Mouse (Mus musculus) hindbrain, postnatal 0 days (tissue): ENCODE results near the gene Brd2. TPM values are rescaled to one million over a fixed set of nuclear protein-coding genes. Genes with fewer than 3 reads are reported as not detected.

Experiments
- ATAC-seq: fragments of 200-750 bp; cut with Nextera tagmentation; 2 replicates; pipeline ENCODE4 v1.8.0; 2017; ENCODE audit warnings: mild to moderate bottlenecking, moderate TSS enrichment, moderate library complexity
- DNase-seq: peaks from one replicate; pipeline ENCODE4 v3.0.0-alpha.2; 2015; ENCODE audit warnings: low spot score
- H3K27ac ChIP-seq: fragments of 300-500 bp; sonication (generic); 2 replicates; pipeline ENCODE4 v1.5.1; 2014; ENCODE audit warnings: mild to moderate bottlenecking
- H3K27me3 ChIP-seq: fragments of 300-500 bp; sonication (generic); 2 replicates; pipeline ENCODE4 v1.6.1; 2014; ENCODE audit warnings: low read length, mixed read lengths; ENCODE audit not compliant: insufficient read depth
- H3K36me3 ChIP-seq: fragments of 300-500 bp; sonication (generic); 2 replicates; pipeline ENCODE4 v1.6.1; 2014; ENCODE audit warnings: low read length, mixed read lengths; ENCODE audit not compliant: insufficient read depth
- H3K4me1 ChIP-seq: fragments of 300-500 bp; sonication (generic); 2 replicates; pipeline ENCODE4 v1.6.1; 2014; ENCODE audit warnings: antibody characterized with exemption, low read length, mixed read lengths; ENCODE audit not compliant: insufficient read depth
- H3K4me2 ChIP-seq: fragments of 300-500 bp; sonication (generic); 2 replicates; pipeline ENCODE4 v1.6.1; 2014; ENCODE audit warnings: low read depth, mild to moderate bottlenecking, low read length, moderate library complexity, mixed read lengths
- H3K4me3 ChIP-seq: fragments of 300-500 bp; sonication (generic); 2 replicates; pipeline ENCODE4 v1.5.1; 2014; ENCODE audit warnings: low read length
- H3K9ac ChIP-seq: fragments of 300-500 bp; sonication (generic); replicated peaks from 2 replicates; pipeline ENCODE4 v1.6.1; 2014; ENCODE audit warnings: mild to moderate bottlenecking, low read length, moderate library complexity, mixed read lengths
- H3K9me3 ChIP-seq: fragments of 300-500 bp; sonication (generic); 2 replicates; pipeline ENCODE4 v1.6.1; 2016; ENCODE audit warnings: low read length, mixed read lengths
- CTCF ChIP-seq: IDR thresholded peaks from 2 replicates; pipeline ENCODE4 v1.5.1; 2016; ENCODE audit warnings: antibody characterized with exemption, control low read depth, low read depth
- whole genome bisulfite sequencing: fragments of 180-500 bp; shearing (Covaris S2); extraction: QIAGEN DNeasy Blood & Tissue Kit; methylation state at CpG from one replicate; pipeline ENCODE4 v1.1.7; 2014; 5-methylcytosine and 5-hydroxymethylcytosine counted together
- polyA plus RNA-seq: library from polyadenylated mRNA; unstranded; fragments of >200 nt; fragmentation: Nextera tagmentation; extraction: Ambion mirVana; gene quantifications from 2 replicates; pipeline ENCODE4 v1.2.1, GENCODE M21; 2015
- total RNA-seq: library from RNA; depleted of rRNA; stranded (reverse); fragments of >200 nt; gene quantifications from 2 replicates; pipeline ENCODE4 v1.2.3, GENCODE M21; 2014

Brd2 gene
- total and polyA plus RNA-seq, 2 experiments from 2014 or later, result 108 to 195 TPM

- Histone ChIP-seq H3K4me2 (no peak overlapping the region), H3K9me3 (no peaks in the 10 kb centered on the region), H3K4me1 (peaks cover 4% of the 10 kb centered on the region; the same call in 1 of the 2 replicates), H3K27ac (no peak overlapping the region), H3K27me3 (peaks cover 33% of the 10 kb centered on the region), H3K4me3 (no peak overlapping the region), H3K9ac (no peak overlapping the region), H3K36me3 (no peaks in the 10 kb centered on the region)
- TF ChIP-seq CTCF, result no peak
- ATAC-seq, result no peak
- WGBS, result 43% methylated on average over 4 of the region's 4 CpGs
- DNase-seq, result no peak
Measured at GRCm38 (mm10) chr17:34141448-34141847, 19.0 kb upstream of the Brd2 start.

- WGBS, result 23% methylated on average over 5 of the region's 5 CpGs
- H3K4me2 ChIP-seq, result 0 out of 2 replicates have a peak overlapping the region, but pooled peaks have one; percentile 49
Measured at GRCm38 (mm10) chr17:34140240-34140639, 17.8 kb upstream of the Brd2 start.

GRCm38 (mm10) chr17:34139416-34139815 lies 17.0 kb upstream of the Brd2 start:
- peaks cover 4% of the 10 kb centered on the region; the same call in 1 of the 2 replicates for H3K4me1 ChIP-seq
- H3K4me3 ChIP-seq, result peak overlapping the region; percentile 10
- ATAC-seq (no peak), DNase-seq (no peak)
- TF ChIP-seq CTCF, result no peak
- peaks cover 33% of the 10 kb centered on the region for H3K27me3 ChIP-seq
- no peaks in the 10 kb centered on the region for H3K36me3 ChIP-seq
- no peaks in the 10 kb centered on the region for H3K9me3 ChIP-seq
- WGBS, result 1% methylated on average over 16 of the region's 16 CpGs
- peak overlapping the region; percentile 49 for H3K4me2 ChIP-seq
- no peak overlapping the region for H3K27ac ChIP-seq
- 0 out of 2 replicates have a peak overlapping the region, but pooled peaks have one; percentile 2 for H3K9ac ChIP-seq

More at GRCm38 (mm10) chr17:34140240-34140639, 17.8 kb upstream of the Brd2 start:
- peaks cover 33% of the 10 kb centered on the region for H3K27me3 ChIP-seq
- H3K9ac ChIP-seq, result no peak overlapping the region
- no peak for TF ChIP-seq CTCF
- H3K4me3 ChIP-seq, result no peak overlapping the region
- peaks cover 4% of the 10 kb centered on the region; the same call in 1 of the 2 replicates for H3K4me1 ChIP-seq
- no peak overlapping the region for H3K27ac ChIP-seq
- no peak for ATAC-seq
- H3K9me3 ChIP-seq, result no peaks in the 10 kb centered on the region
- no peak for DNase-seq
- H3K36me3 ChIP-seq, result no peaks in the 10 kb centered on the region

- no peaks in the 10 kb centered on the region for H3K9me3 ChIP-seq
- H3K4me3 ChIP-seq, result no peak overlapping the region
- ATAC-seq (no peak), DNase-seq (no peak)
- no peak overlapping the region for H3K27ac ChIP-seq
- peaks cover 33% of the 10 kb centered on the region for H3K27me3 ChIP-seq
- no peaks in the 10 kb centered on the region for H3K36me3 ChIP-seq
- no peak overlapping the region for H3K4me2 ChIP-seq
- no peak for TF ChIP-seq CTCF
- peaks cover 4% of the 10 kb centered on the region; the same call in 1 of the 2 replicates for H3K4me1 ChIP-seq
- 78% methylated on average over 7 of the region's 7 CpGs for WGBS
- no peak overlapping the region for H3K9ac ChIP-seq
Measured at GRCm38 (mm10) chr17:34138655-34139054, 16.2 kb upstream of the Brd2 start.

GRCm38 (mm10) chr17:34137601-34138000 lies 15.2 kb upstream of the Brd2 start:
- Histone ChIP-seq H3K36me3 (no peaks in the 10 kb centered on the region), H3K4me2 (no peak overlapping the region), H3K27ac (no peak overlapping the region), H3K27me3 (peaks cover 33% of the 10 kb centered on the region), H3K9ac (no peak overlapping the region), H3K9me3 (no peaks in the 10 kb centered on the region), H3K4me3 (no peak overlapping the region), H3K4me1 (peaks cover 4% of the 10 kb centered on the region; the same call in 1 of the 2 replicates)
- DNase-seq (no peak), ATAC-seq (no peak)
- no peak for TF ChIP-seq CTCF
- 65% methylated on average over 7 of the region's 7 CpGs for WGBS

GRCm38 (mm10) chr17:34135297-34136224 lies 13.1 kb upstream of the Brd2 start:
- H3K4me2 ChIP-seq, result peak overlapping the region; percentile 74
- DNase-seq (peak; percentile 99), ATAC-seq (peak; percentile 99)
- no peaks in the 10 kb centered on the region for H3K36me3 ChIP-seq
- H3K4me1 ChIP-seq, result peaks cover 4% of the 10 kb centered on the region; the same call in 1 of the 2 replicates
- TF ChIP-seq CTCF, result peak; percentile 100
- no peaks in the 10 kb centered on the region for H3K9me3 ChIP-seq
- peaks cover 27% of the 10 kb centered on the region for H3K27me3 ChIP-seq
- H3K9ac ChIP-seq, result no peak overlapping the region
- 0 out of 2 replicates have a peak overlapping the region, but pooled peaks have one; percentile 12 for H3K27ac ChIP-seq
- H3K4me3 ChIP-seq, result peak overlapping the region; percentile 38
- WGBS, result 6% methylated on average over 31 of the region's 31 CpGs

- ATAC-seq (no peak), DNase-seq (no peak)
- Histone ChIP-seq H3K4me3 (no peak overlapping the region), H3K9ac (no peak overlapping the region), H3K27me3 (peaks cover 19% of the 10 kb centered on the region), H3K9me3 (no peaks in the 10 kb centered on the region), H3K36me3 (no peaks in the 10 kb centered on the region), H3K27ac (no peak overlapping the region), H3K4me1 (peaks cover 4% of the 10 kb centered on the region; the same call in 1 of the 2 replicates), H3K4me2 (no peak overlapping the region)
- 91% methylated on average over 3 of the region's 3 CpGs for WGBS
- TF ChIP-seq CTCF, result no peak
Measured at GRCm38 (mm10) chr17:34134451-34134850, 12.0 kb upstream of the Brd2 start.
